Mouse (Mus musculus) hematopoietic stem cell, adult 5-6 weeks (primary cell): ENCODE data around the gene Adam10. TPM values are rescaled to one million over a fixed set of nuclear protein-coding genes. Genes with fewer than 3 reads are reported as not detected.

Experiments used
- ATAC-seq, 2 experiments: fragments of 125-278 bp in 1 of 2; replicated peaks in 1 of 2; 2 replicates each; pipeline ENCODE4 v1.8.0; 2016 to 2017; ENCODE audit warnings: inconsistent platforms in 2 of 2, mild to moderate bottlenecking in 2 of 2, moderate number of reproducible peaks in 2 of 2, low read depth in 1 of 2, moderate TSS enrichment in 1 of 2; ENCODE audit not compliant: low FRiP score in 2 of 2, poor library complexity in 2 of 2, severe bottlenecking in 2 of 2, insufficient read depth in 1 of 2, low TSS enrichment in 1 of 2
- total RNA-seq: library from RNA; stranded (forward); fragments of 172-1452, 232-1000 nt; gene quantifications from 2 replicates; pipeline ENCODE4 v1.2.3, GENCODE M21; 2017

Gene Adam10
- total RNA-seq, 1 experiment from 2014 or later = 74.7 TPM

DNA sequence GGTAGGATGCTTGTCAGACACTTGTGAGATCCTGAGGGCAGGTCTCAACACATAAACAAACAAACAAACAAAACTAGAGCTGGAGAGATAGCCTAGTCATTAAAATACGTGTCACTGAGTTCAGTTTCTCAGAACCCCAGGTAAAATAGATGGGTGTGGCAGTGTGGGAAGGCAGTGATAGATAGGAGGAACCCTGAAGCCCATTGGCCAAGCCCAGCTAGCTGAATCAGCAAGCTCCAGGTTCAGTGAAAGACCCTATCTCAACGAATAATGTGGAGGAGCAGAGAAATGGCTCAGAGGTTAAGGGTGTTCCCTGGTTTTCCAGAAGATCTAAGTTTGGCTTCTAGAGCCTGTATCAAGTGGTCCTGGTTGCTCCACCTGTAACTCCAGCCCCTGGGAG, 9.6 kb upstream of the Adam10 start:
- no peak for ATAC-seq

DNA sequence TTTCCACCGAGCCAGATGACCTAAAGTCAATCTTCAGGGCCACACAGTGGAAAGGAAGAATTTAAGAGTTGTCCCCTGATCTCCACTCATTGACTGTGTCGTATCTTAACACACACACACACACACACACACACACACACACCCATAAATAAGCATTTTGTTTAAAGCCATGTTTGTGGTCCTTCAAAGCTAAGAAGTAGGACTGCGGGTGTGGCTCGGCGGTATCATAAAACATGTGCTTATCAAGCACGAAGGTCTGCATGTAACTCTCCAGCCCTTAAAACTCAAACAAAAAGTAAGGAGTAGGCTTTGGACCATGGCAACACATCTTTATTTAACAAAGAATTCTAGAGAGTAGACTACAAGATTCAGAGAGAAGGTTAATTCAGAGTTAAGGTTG, 8.4 kb upstream of the Adam10 start:
- no peak for ATAC-seq

DNA sequence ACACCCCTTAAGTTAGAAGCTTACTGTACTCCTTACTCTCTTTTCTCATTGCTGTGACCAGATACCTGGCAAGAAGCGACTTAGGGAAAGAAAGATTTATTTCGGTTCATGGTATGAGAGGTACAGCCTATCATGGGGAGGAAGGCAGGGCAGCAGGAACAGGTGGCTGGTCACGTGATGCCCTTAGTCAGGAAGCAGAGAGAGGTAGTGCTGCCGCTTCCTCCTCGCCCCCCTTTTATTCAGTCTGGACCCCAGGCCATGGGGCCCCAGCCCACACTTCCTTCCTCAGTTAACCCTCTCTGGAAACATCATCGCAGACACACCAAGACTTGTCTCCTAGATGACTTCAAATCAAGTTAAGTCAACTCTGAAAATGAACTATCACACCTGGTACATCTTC, 7.5 kb upstream of the Adam10 start:
- ATAC-seq = peak; percentile 60 to 76

DNA sequence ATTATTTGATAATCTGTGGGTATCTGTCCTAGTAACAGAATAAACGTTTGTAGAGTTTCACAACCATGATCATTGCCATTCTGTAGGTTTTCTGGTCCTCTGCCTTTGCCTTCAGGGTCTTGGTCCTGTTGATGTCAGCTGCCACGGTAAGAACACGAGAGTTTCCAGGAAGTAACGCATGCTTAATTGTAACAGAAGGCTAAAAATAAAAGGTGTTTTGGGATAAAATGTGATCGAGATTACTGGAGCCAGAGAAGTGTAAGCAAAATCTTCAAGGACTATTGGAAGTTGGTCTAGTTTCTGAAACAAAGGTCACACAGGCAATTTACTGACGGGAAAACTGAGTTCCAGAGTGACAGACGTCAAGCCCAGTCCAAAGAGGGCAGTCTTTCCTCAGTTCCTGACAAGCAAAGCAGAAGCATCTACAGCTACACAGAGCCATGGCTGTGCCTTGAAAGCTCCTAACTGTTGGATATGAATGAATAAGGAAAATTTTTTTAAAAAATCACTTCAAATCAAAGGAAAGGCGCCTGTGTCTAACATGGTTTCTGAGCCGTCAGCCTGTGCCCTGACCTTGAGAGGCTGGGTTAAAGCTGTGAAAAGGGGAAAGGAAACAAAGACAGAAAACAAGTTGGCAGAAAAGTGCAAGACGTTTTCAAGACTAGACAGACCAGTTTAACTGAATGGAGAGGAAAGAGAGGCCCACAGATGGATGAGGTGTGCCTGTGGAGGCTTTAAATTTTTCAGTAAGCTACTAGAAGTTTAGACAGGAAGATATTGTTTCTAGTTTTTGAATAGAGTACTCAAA, 6.8 kb upstream of the Adam10 start:
- peak; percentile 51 to 63; a peak in 3 of 4 replicates for ATAC-seq

DNA sequence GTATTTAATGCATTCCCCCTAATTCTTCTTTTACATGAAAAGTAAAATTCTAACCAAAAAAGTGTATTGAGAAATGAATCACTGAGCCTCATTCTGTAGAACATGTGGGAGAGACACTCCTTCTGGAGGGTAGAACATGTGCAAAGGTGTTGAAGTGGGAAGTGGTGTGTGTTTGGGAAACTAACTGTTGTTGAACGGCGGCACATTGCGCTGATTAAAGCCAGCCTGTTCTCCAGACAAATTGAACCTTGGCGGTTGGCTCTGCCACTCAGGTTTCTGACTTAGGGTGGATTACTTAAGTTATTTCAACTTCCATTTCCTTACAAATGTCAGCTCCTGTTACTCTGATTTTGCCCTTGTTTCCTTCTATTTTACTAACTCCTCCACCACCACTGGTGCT, 5.1 kb upstream of the Adam10 start:
- no peak for ATAC-seq

DNA sequence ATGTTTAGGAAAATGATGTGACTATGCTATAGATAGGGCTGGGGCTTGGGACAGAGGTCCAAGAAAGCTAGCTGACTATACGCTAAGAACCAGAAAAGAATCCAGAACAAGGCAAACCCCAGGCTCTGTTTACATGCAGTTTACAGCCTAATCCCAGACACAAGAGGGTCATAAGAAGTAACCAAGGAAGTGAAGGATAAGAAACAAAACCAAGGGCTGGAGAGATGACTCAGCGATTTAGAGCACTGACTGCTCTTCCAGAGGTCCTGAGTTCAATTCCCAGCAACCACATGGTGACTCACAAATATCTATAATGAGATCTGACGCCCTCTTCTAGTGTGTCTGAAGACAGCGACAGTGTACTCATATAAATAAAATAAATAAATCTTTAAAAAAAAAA, 3.7 kb upstream of the Adam10 start:
- ATAC-seq = no peak

DNA sequence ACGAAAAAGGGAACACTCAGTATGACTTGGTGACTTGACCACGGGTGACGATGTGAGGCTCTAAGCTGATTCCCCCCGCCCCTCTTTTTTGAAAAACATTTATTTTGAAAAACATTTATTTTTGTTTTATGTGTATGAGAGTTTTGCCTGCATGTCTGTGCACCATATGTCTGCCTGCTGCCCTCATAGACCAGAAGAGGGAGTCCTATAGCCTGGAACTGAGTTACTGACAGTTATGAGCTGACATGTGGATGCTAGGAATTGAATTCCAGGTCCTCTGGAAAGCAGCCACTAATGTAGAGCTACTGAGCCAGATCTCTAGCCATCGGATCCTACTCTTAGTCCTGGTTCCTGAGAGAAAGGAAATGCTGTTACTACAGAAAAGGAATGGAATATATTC, 2.8 kb upstream of the Adam10 start:
- no peak for ATAC-seq

DNA sequence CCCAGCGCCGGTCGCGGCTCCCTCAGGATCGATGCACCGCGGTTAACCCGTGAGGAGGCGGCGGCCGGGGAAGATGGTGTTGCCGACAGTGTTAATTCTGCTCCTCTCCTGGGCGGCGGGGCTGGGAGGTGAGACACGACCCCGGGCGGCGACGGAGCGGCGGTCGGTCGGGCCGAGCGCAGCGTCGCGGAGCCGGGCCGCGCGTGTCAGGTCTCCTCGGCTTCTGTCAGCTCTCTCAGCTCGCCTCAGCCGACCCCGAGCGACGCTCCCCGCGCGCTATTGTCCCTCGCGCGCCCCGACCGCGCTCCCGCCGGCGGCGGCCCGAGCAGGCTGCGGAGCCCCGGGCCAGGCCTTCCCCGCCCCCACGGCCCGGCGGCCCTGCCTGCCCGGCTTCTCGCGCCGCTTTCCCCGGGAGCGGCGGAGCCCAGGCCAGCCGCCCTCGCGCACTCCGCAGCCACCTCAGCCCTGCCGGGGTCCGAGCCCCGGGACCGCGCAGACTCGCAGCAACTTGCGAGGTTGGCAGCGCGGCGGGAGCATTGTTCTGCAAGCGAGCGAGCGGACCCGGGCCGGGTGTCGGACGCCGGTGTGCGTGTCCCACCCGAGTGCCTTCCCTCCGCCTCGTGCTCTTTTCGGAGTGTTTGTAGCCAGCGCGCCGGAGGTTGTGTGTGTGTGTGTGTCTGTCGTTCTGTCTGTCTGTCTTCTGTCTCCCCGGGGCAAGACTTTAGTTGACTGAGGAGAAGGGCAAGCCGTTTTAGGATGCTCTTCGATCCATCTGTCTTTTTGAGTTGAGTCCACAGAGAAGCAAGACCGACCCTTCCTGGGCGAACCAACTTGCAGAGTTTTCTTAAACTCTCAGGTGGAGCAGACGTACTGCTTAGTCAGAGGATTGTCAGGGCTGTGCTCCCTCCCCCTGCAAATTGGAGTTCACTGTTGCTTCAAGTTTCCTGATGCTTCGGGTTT, 615 bp downstream of the Adam10 start:
- ATAC-seq = no peak

DNA sequence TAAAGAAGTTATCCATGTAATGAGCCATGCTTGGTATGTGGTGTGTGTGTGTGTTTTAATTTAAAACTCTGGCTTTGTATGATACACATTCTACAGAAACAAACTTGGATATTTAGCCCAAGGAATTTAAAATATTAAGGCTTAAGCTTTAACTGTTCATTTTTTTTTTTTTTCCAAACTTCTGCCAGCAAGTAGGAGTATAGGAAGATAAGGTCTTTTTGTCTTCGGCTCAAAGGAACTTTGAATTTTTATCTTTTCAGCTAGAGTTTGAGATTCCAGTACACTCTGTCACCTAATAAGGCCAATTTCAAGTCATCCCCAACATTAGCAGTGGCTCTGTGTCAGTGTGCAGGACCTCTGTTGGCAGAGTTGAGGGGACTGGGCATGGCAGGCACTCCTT, 3.4 kb downstream of the Adam10 start:
- no peak for ATAC-seq

DNA sequence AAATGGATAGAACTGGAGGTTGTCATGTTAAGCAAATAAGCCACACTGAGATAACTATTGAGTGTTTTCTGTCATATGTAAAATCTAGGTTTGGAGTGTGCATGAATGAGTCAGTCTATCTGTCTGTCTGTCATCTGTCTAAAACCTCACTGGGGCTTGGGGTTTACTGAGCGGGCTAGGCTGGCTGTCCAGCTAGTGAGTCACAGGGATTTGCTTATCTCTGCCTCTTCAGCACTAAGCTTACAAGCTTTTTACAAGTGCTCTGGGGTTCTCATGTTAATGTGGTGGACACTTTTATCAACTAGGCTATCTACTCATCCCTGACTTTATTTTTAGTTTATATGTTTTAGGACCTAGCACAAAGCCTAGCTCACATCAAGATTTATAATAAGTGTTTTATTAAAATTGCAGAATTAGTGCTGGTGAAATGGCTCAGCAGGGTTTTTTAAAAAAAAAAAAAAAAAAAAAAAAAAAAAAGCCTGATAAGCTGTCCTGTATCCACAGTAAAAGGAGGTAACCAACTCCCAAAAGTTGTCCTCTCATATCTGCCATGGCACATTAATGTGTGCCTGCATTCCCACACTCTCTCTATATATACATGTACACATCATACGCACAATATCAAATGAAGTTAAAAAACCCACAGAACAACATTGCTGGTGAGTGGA, 9.6 kb downstream of the Adam10 start:
- no peak for ATAC-seq

DNA sequence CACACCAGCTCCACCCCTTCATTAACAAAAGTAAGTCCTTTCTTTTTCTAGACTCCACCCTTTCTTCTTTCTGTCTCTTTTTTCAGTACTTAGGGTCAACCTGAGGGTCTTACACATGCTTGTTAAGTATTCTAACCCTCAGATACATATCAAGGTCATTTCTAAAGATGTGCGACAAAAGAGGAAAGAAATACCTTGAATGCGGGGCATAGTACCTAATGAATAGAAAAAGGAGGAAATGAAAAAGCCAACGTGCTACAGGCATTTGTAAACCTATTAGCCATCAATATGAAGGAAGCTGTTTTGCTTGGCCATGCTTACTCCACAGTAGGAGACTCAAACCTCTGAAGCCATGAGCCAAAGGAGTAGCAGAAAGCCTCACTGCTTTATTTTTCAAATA, 11.1 kb downstream of the Adam10 start:
- ATAC-seq = no peak

DNA sequence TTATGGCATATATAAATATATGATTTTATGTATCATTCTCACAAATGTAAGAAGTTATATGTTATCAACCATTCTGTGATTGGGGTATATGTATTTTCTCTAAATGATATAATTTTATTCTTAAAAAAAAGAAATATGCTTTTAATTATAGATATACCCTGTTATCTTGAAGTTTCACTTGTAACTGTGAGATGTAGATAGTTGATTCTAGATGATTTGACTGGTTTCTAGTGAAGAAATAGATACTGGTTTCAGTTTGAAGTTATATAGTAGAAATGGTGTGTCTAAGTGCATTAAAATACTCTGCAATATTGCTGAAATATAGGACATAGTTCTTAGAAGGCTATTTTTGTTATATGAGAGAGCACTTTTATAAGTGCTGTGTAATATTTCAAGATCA, 11.8 kb downstream of the Adam10 start:
- no peak for ATAC-seq

DNA sequence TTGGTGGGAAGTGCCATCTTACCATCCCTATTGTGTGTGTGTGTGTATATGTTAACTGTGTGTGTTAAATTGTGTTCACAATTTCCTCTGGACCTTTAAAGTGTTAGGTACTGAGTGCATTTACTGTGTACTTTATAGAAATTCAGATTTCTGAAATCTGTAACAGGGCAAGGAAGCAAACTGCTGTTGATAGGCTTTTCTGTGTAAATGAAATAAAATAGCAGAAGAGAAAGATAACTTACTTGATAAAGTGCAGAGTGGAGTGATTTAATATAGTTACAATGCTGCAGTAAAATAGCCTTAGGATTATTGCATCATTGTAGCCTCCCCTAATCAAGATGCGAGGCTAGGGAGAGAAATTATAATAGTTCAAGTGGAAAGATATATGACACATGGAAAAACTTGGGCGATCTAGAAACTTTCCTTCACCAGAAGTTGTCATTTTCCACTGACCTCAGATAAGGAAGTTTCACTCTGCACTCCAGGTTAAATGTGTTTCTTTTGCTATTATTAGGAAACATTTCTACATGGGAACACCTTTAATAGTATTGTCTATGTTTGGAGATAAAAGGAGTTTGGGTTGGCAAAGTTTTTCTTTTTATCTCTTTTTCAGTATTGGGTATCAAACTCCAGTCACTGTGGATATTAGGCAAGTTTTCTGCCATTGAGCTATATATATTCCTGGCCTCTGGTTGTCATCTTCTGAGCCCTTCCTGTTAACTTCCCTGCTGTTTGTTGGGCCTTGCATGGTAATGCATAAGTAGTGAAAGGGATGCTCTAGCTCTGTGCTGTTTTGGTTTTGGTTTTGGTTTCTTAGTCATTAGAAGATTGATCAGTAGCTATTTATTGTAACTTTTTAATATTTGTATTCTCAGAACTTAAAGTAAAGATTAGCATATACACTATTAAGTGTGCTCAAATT, 13.2 kb downstream of the Adam10 start:
- peak; percentile 32 to 33; a peak in 2 of 4 replicates for ATAC-seq

DNA sequence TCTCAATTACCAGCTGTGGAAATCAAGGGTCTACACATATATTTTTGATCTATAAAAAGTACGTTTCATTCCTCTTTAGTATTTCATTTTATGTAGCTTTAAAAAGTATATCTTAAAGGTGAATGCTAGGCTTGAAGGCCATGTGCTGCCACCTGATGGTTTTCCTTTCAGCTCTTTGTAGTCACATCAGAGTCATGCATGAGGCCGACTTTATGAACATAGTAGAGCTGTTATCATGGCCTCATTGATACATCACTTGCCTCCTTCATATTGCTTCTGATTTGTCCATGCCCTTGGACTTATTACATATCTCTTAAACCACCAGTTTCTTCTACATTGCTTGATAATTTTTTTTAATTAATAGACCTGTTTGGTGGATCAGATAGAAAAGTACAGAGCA, 16.9 kb downstream of the Adam10 start:
- ATAC-seq = no peak

DNA sequence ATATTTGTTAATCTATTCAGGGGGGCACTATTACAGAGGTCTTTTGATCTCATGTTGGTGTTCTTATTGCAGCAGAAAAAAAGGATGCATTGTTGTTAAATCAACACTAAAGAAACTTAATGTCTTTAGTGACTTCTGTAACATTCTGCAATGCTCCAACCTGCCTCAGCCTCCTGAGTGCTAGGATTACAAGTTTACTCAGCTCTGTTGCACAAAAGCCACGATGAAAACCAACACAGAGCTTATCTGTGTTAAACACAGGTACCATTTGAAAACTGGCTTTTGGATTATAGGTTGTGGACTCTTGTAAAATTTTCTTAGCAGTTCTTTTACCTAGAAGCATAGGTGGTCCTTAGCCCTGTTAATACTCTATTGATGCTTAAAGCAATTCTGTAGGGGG, 19.3 kb downstream of the Adam10 start:
- ATAC-seq = no peak

DNA sequence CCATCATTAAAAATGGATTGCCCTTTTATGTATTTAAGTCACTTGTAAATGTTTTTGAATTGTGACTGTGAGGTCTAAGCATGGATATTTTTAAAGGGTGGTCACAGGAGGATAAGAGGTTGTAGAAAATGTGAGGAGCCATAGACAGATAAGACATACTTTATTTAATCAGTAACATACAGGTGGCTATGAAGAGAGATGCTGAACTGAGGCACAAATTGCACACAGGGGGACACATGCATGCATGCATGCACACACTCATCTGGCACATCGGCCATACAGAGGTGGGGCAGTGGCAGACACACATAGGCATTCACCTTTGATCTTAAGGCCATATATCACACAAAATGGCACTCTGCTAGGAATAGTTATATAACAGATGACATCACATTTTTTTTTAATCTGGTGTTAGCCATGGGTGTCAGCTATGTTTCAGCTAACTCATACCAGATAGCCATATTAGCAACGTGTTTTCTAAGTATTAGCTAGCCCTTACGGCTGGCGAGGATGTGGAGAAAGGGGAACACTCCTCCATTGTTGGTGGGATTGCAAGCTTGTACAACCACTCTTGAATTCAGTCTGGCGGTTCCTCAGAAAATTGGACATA, 24.9 kb downstream of the Adam10 start:
- no peak for ATAC-seq

DNA sequence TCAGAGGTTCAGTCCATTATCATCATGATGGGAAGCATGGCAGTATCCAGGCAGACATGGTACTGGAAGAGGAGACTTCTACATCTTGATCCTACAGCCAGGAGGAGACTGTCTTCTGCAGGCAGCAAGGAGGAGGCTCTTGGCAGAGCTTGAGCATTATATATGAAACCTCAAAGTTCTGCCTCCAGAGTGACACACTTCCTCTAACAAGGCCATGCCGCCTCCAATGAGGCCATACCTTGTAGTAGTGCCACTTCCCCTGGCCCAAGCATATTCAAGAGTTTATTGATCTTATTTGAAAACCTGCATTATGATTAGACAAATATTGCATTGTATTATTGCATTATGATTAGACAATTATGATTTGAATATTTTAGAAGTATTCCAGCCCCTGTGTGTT, 27.6 kb downstream of the Adam10 start:
- no peak for ATAC-seq
